Mouse (Mus musculus): ENCODE measurements around the gene Fam189a2.

The Fam189a2 gene

DNA sequence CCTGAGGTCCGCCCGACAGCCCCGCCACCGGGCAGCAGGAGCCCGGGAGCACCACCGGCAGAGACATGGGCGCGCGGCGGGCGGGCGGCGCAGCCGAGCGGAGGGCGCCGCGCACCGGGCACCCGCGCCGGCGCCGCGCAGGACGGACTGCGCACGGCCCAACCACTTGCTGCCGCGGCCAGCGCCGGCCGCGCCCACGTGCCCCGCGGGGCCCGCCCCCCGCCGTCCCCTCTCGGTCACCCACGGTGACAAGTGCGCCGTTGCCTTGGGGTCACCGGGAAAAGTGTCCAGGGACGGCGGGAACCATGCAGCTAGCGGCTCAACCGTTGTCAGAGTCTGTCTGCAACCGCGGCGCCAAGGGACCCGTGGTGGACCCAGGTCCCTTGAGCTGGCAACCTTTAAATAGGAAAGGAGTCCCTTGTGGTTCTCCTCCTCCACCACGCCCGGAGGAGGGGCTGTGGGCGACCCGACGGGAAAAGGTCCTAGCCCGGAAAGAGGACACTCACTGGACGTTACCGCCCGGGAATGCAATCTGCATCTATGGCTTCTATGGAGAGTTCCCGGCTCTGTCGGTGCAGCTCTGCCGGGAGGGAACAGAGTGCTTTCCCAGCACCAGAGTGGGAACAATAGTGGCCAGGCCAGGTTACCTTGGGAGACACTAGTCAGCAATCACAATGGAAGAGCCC, at the start of gene Fam189a2:
Gene Fam189a2, minus strand, starts transcription at position 149 of the 686 bp plus-strand sequence.
- ATAC-seq (ENCODE audit: insufficient number of reproducible peaks, low FRiP score, low TSS enrichment) = peak; percentile 29; the same call in 1 of the 2 replicates

DNA sequence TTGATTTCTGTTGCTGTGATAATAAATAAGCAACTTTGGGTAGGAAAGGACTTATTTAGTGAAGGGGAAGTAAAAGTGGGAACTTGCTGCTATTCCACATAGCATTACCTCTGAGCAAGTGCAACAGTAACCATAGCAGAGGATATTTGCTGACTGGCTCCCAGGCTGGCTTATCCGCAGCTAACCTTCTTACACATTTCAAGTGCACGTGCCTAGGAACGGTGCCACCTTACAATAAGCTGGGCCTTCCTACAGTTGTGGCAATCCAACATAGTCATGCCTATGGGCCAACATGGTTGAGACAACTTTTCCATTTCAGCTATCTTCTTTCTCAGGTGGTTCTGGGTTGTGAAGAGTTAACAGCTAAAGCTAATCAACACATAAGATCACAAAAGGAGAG, 46.8 kb upstream of the Fam189a2 start:
- no peak for ATAC-seq (ENCODE audit: insufficient number of reproducible peaks, low FRiP score, low TSS enrichment)

DNA sequence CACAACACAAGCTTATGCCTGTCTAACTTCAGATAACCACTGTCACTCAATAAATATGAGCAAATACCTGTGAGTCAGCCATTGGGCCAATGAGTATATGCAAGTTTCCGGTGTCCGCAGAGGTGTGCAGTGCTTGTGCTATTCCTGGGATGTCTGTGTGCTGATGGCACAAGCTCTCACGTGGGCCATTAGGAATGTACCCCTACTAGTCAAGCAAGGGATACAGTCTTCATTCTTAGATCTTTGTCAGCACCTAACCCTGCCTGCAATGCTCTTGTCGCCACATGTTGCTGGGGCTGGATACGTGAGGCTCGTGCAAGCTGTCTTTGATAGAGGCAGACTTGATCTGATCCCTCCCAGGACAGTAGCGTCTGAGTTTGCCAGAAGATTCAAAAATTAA, 45.7 kb upstream of the Fam189a2 start:
- no peak for ATAC-seq (ENCODE audit: insufficient number of reproducible peaks, low FRiP score, low TSS enrichment)

DNA sequence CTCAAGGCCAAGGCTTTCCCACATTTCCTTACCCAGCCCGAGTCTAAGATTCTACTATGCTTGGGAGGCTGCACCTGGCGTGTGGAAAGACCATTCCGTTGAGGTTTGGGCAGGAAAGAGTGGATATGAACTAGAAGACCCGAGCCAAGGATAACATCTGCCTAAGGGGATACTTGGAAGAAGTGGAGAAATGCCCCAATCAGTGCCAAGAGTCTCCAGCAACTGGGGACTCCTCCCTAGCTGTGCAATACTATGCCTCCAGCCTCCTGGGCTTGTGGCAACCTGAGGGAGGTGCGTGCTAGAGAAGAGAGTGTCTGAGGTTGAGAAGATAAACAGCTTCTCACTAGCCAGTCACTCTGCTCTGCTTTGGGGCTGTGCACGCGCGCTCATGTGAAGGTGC, 45.1 kb upstream of the Fam189a2 start:
- ATAC-seq (ENCODE audit: insufficient number of reproducible peaks, low FRiP score, low TSS enrichment) = no peak

DNA sequence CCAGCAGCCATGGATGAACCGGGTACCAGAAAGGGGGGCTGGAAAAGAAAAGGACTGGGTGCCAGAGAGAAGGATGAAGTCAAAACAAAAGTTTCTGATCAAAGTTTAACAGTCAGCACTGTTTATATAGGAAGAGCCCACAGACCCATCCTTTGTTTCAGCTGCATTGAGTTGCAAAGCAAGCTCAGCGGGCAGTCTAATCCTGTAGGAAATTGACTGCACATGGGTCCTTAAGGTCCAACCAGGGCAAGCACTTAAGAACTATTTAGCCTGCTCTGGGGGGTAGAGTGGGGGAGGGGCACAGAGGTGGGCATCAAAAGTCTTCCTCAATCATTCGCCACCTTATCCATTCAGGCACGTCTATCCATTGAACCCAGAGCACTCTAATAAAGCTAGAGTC, 42.3 kb upstream of the Fam189a2 start:
- ATAC-seq (ENCODE audit: insufficient number of reproducible peaks, low FRiP score, low TSS enrichment) = no peak

DNA sequence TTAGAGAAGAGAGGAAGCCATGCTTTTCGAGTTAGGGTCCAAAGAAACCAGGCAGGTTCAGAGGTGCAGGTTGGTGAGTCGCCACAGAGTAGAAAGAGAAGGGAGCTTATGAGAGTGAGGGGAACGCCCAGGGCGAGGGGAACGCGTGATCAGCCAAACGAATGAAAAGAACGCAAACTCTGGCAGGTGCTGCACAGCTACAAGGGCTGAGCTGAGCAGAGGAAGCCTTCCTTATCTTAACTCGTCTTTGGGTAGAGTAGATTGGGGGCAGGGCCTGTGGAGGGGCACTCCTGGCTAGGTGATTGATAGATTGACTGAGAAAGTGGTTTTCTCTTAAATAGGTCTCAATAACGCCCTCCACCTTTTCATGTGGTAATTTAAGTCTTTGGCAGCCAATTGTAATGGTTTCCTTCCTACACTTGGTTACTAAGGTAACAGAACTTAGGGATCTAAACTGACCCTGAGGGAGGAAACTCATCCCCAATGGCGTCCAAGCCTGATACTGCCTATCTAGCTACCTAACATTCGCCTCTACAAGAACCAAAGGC, 33.6 kb upstream of the Fam189a2 start:
- ATAC-seq (ENCODE audit: insufficient number of reproducible peaks, low FRiP score, low TSS enrichment) = no peak

DNA sequence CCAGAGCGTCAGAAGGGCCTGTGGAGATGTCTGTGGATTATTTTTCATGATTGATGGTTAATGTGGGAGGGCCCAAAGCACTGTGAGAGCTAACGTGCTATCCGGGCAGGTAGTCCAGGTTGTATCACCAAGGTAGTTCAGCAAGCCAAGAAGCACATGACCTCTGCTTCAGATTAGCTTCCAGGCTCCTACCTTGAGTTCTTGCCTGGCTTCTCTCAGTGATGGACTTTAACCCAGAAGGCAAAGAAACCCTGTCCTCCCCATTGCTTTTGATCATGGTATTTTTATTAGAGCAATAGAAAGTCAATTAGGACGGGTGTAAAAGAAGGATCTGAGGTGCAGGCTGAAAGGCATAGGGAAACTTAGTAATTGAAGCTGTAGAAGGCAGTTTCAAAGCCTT, 32.8 kb upstream of the Fam189a2 start:
- ATAC-seq (ENCODE audit: insufficient number of reproducible peaks, low FRiP score, low TSS enrichment) = no peak

DNA sequence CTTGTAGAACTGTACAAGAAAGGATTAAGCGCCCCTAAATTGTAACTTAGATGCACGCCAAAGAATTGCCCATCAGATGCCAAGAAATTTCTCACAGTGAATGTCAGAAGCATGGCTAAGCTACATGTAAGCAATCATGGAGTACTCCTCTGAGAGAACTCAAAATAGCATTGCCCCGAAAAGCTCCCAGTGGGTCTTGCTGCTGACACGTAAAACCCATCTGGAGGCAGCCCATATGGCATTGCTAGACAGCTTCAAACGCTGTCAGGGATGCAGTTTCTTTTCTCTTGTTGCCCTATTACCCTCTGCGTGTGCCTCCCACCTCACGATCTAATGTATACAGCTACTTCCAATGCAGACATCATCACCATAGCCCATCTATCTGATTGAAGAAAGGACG, 28.0 kb upstream of the Fam189a2 start:
- no peak for ATAC-seq (ENCODE audit: insufficient number of reproducible peaks, low FRiP score, low TSS enrichment)

DNA sequence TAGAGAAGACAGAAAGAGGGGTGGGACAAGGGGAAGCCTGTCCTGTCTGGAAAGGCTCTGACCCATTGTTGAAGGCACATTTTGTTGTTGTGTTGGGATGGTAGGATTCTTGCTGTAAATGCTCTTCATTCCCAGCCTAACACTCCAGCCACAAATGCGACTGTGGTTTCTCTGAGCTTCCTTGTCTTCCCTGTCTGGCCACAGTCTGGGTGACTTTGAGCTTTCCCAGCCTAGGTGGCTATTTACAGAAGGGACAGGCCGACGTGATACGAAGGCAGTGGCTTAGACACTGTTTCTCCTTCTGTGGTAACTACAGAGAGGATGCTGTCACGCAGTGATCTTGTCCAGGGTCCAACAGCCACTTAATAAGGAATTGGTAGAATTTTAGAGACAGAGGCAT, 27.2 kb upstream of the Fam189a2 start:
- no peak for ATAC-seq (ENCODE audit: insufficient number of reproducible peaks, low FRiP score, low TSS enrichment)

DNA sequence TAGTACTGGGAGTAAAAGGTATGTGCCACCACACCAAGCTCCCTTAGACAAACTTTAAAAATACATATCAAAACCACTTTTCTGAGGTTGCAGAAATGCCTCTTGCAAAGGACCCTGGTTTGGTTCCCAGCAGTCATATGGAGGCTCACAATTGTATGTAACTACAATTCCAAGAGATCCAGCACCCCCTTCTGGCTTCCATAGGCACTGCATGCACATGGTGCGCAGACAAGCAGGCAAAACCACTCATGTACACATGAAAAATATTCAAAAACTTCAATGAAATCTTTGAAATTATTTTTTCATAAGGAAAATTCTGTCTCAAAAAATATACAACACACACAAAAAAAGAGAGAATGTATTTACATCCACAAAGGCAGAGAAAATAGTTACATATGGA, 26.1 kb upstream of the Fam189a2 start:
- no peak for ATAC-seq (ENCODE audit: insufficient number of reproducible peaks, low FRiP score, low TSS enrichment)

DNA sequence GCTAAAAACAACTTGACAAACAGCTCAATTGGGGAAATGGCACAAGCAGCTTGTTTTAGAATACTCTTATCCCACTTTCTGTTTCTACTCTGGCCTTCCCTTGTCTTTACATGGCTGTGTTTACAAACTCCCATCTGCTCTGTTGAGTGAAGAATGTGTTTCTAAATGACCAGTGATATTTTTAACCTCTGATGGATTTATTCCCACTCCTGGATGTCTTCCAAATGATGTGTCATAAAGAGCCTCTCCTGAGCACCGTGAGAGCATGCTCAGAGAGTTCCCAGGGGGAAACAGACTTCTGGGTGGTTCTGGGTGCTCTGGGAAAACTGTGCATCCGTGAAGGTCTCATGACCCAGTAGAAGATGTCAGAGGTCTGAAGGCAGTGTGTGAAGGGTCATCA, 24.1 kb upstream of the Fam189a2 start:
- ATAC-seq (ENCODE audit: insufficient number of reproducible peaks, low FRiP score, low TSS enrichment) = no peak

DNA sequence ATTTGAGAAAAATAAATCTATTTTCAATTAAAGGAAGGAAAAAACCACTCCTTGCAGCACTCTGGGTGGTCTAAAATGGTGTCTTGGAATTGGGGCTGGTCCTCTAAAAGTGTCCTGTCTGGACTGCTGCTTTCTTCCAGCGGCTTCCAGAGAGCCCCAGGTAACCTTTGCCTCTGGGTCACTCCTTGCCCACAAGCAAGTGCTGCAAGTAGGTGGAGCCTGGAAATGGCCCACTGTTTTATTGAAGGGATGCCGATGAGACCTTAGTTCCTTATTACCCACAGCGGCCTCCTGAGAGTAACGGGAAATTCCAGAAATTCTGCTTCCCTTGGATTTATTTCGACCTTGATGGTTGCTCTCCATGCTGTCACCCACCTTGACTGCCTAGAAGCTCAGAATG, 23.4 kb upstream of the Fam189a2 start:
- ATAC-seq (ENCODE audit: insufficient number of reproducible peaks, low FRiP score, low TSS enrichment) = no peak

DNA sequence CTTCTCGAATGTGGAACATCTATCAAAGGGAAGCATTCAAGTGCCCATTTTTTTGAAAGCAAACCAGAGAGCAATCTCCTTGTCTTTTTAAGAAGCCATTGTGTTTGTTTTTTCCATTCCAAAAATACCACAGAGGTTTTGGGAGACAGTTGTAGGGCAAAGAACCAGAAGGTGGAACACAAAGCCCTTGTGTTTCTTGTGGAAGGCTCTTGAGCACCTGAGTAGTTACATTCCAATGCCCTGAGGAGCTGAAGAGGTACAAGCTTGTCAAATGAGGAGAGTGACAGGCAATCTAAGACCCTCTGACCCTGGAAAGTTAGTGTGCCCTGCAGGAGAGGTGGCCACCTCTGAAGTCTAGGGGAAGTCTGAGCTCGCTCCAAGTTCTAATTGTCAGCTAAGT, 19.7 kb upstream of the Fam189a2 start:
- ATAC-seq (ENCODE audit: insufficient number of reproducible peaks, low FRiP score, low TSS enrichment) = no peak

DNA sequence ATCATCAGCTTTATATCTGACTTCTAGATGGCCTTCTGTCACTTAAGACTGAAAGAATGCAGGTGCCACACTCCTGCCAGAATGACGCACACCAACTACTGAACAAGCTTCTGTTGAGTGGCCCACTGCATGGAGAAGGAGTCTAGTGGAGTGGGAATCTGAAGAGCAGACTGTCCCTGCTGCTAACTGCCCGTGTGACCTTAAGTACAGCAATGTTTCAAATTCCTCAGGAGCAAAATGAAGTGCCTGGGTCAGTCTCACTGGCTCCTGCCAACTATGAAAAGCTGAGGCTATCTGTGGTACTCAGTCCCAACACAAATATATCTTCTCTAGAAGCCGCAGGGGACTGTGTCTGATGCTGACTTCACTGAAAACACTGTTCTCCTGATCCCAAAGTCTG, 18.5 kb upstream of the Fam189a2 start:
- ATAC-seq (ENCODE audit: insufficient number of reproducible peaks, low FRiP score, low TSS enrichment) = no peak

DNA sequence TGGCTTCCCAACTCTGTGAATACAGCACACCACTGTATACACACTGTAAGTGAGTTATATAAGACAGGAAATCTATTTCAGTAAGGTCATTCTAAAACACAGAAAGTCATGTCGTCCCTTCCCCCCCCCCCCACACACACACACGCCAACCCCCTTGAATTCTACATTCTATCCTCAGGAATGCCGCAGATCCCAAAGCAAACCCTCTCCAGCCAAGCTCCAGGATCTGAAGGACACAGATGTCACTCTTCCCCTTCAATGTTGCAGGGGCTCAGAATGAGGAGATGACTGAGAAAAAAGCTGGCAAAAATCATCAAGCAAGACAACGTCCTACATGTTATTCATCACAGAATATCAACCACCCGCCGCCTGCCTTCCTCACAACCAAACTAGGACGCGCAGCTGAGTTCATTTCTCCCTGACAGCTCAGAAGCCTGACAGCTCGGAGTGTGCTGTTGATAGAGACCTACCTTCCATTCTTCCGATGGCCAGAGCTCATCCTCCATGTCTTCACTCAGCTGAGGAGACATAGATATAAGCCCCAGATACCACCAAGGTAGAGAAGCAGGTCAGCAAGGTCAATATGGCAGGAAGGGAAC, 15.7 kb upstream of the Fam189a2 start:
- ATAC-seq (ENCODE audit: insufficient number of reproducible peaks, low FRiP score, low TSS enrichment) = no peak

DNA sequence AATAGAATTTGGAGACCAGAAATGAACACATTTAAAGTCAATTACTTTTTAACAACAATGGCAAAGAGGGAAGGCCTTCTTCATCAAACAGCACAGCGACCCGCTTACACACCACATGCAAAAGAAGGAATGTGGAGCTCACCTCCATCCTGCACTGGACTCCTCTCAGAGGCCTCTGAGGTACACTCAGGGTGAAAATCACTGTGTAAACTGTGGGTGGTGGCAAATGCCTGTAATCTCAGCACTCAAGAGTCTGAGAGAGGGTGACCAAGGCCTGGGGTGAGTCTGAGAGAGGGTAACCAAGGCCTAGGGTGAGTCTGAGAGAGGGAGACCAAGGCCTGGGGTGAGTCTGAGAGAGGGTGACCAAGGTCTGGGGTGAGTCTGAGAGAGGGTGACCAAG, 11.6 kb upstream of the Fam189a2 start:
- ATAC-seq (ENCODE audit: insufficient number of reproducible peaks, low FRiP score, low TSS enrichment) = no peak

DNA sequence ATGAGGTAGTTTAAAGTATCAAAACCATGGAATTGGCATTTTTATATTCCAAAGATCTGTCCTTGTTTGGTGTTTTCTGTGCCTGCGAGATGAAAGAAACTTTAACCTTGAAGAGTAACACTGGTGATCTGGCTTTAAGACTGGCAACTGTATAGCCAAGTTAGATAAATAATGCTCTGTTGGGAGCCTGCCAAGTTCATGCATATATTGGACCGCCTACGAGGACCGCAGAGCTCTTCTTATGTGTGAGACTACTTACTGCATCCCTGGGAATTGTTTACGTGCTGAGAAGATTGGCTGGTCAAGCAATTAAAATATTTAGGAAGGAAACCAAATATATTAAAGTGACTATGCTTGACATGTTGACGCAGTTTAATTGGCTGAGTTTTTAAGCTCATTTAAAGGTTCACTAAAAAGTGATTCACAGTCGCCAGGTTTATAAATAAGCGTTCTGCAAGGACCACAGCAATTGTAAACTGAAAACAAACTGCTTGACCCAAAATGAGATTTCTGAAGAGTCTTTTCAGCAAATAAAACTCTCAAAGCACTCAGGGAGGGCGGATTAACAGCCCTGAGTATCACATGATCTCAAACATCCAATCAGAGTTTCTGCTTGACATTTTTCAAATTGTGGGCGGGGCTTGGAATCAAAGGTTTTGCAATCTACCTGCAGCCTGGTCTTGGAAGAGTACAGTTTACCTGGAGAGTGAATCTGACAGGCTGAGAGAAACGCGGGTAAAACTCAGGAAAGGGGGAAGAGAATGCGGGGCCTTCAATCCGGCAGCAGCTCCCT, 8.4 kb upstream of the Fam189a2 start:
- no peak for ATAC-seq (ENCODE audit: insufficient number of reproducible peaks, low FRiP score, low TSS enrichment)

DNA sequence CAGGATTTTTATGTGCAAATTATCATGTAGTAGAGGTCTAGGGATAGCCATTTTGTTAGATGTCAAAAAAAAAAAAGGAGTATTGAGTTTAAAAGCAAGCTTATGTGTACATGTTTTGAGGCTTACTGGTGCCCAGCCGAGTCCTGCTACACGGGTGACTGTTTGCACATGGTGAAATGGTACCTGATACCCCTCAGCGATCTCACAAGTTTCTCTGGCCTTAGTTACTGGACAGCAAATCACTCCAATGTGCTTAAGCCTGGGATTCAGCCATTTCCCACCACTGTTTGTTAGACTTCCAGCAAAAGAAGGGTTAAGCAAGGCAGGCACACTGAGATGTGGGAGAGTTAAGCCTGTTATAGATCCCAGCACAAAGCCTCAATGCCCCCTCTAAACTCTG, 3.5 kb upstream of the Fam189a2 start:
- no peak for ATAC-seq (ENCODE audit: insufficient number of reproducible peaks, low FRiP score, low TSS enrichment)

DNA sequence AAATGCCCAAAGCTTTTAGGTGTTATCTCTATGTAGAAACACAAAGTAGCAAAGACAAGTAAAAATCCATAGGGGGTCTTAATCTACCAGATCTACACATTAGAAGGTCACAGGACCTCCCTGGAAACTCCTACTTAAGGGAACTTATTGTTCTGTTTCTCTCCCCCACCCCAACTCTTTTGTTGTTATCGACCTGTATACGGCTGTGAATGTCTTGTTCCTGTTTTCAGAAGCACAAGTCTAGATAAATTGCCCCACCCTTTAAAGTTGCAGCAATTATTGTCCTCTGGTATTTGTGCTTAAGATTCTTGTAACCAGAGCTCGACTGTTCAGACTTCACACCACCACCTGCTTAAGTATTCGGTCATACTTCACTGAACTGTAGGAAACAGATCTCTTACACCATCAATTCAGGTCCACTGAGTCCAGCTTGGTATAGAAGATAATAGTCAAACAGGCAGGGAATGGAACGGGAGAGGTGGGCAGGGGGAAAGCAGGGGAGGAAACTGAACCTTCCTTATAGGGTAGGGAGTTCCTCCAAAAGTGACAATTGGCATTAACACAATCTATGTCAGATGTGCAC, 1.9 kb upstream of the Fam189a2 start:
- ATAC-seq (ENCODE audit: insufficient number of reproducible peaks, low FRiP score, low TSS enrichment) = no peak

DNA sequence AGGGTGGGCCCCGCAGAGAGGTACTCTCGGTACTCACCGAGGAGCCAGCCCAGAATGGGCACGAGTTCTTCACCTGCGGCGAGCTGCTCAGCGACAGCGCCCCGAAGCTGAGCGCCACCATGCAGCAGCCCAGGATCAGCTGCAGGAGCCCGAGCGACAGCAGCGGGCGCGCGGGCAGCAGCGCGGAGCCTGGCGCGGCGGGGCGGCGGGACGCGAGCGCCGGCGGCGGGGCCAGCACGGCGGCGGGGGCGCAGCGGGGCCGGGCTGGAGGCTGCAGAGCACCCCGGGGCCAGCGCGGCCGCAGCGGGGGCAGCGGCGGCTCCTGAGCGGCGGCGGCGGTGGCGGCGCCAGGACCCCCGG, 328 bp downstream of the Fam189a2 start:
- peak; percentile 50; the same call in 1 of the 2 replicates for ATAC-seq (ENCODE audit: insufficient number of reproducible peaks, low FRiP score, low TSS enrichment)

All from cerebellum, adult (tissue).